Mouse (Mus musculus): ENCODE measurements at regions not wholly inside any gene's neighbourhood (a gene's known extent, or its start where the extent isn't known, plus 50 kb on each side); places are given as distances from the start of the nearest gene placed in this dataset.

- DNase-seq (ENCODE audit: low read depth, low spot score), result no peak
Observed at GRCm38 (mm10) chr9:52377761-52378160, 209.4 kb upstream of the Zc3h12c start.

- DNase-seq (ENCODE audit: low read depth, low spot score), result no peak
Observed at GRCm38 (mm10) chr9:52376914-52377313, 208.5 kb upstream of the Zc3h12c start.

- no peak for DNase-seq (ENCODE audit: low read depth, low spot score)
Observed at GRCm38 (mm10) chr9:52371296-52371695, 202.9 kb upstream of the Zc3h12c start.

- DNase-seq (ENCODE audit: low read depth, low spot score), result no peak
Observed at GRCm38 (mm10) chr9:52368911-52369310, 200.5 kb upstream of the Zc3h12c start.

- DNase-seq (ENCODE audit: low read depth, low spot score), result no peak
Observed at GRCm38 (mm10) chr9:52368080-52368479, 199.7 kb upstream of the Zc3h12c start.

GRCm38 (mm10) chr9:52366046-52366445 is 197.7 kb upstream of the Zc3h12c start:
- no peak for DNase-seq (ENCODE audit: low read depth, low spot score)

- DNase-seq (ENCODE audit: low read depth, low spot score), result no peak
Observed at GRCm38 (mm10) chr9:52361599-52361998, 193.2 kb upstream of the Zc3h12c start.

GRCm38 (mm10) chr9:52359416-52359815 is 191.0 kb upstream of the Zc3h12c start:
- no peak for DNase-seq (ENCODE audit: low read depth, low spot score)

GRCm38 (mm10) chr9:52356549-52356948 is 188.2 kb upstream of the Zc3h12c start:
- peak; percentile 21 for DNase-seq (ENCODE audit: low read depth, low spot score)

GRCm38 (mm10) chr9:52355187-52355982 is 187.0 kb upstream of the Zc3h12c start:
- DNase-seq (ENCODE audit: low read depth, low spot score), result no peak

- DNase-seq (ENCODE audit: low read depth, low spot score), result peak; percentile 69
Observed at GRCm38 (mm10) chr9:52348536-52349527, 180.5 kb upstream of the Zc3h12c start.

GRCm38 (mm10) chr9:52344177-52344877 is 176.0 kb upstream of the Zc3h12c start:
- no peak for DNase-seq (ENCODE audit: low read depth, low spot score)

GRCm38 (mm10) chr9:52341029-52341428 is 172.7 kb upstream of the Zc3h12c start:
- no peak for DNase-seq (ENCODE audit: low read depth, low spot score)

- DNase-seq (ENCODE audit: low read depth, low spot score), result no peak
Observed at GRCm38 (mm10) chr9:52337786-52338322, 169.5 kb upstream of the Zc3h12c start.

GRCm38 (mm10) chr9:52334767-52335166 is 166.4 kb upstream of the Zc3h12c start:
- DNase-seq (ENCODE audit: low read depth, low spot score), result no peak

GRCm38 (mm10) chr9:52333884-52334283 is 165.5 kb upstream of the Zc3h12c start:
- DNase-seq (ENCODE audit: low read depth, low spot score), result no peak

GRCm38 (mm10) chr9:52331748-52332147 is 163.4 kb upstream of the Zc3h12c start:
- no peak for DNase-seq (ENCODE audit: low read depth, low spot score)

GRCm38 (mm10) chr9:52330652-52331051 is 162.3 kb upstream of the Zc3h12c start:
- peak; percentile 6 for DNase-seq (ENCODE audit: low read depth, low spot score)

GRCm38 (mm10) chr9:52324347-52324746 is 156.0 kb upstream of the Zc3h12c start:
- DNase-seq (ENCODE audit: low read depth, low spot score), result no peak

- no peak for DNase-seq (ENCODE audit: low read depth, low spot score)
Observed at GRCm38 (mm10) chr9:52323757-52324156, 155.4 kb upstream of the Zc3h12c start.

GRCm38 (mm10) chr9:52323226-52323625 is 154.9 kb upstream of the Zc3h12c start:
- no peak for DNase-seq (ENCODE audit: low read depth, low spot score)
